Mouse (Mus musculus) forebrain, embryonic 14.5 days (tissue): ENCODE data around the gene Ppp1r37. TPM values are rescaled to one million over a fixed set of nuclear protein-coding genes. Genes with fewer than 3 reads are reported as not detected.

Experiments used
- ATAC-seq: fragments of 200-750 bp; cut with Nextera tagmentation; 2 replicates; pipeline ENCODE4 v1.8.0; 2017; ENCODE audit warnings: mild to moderate bottlenecking, moderate library complexity
- DNase-seq: peaks from one replicate; pipeline ENCODE4 v3.0.0-alpha.2; 2015; ENCODE audit warnings: low spot score
- H3K27ac ChIP-seq: fragments of 300-500 bp; sonication (generic); 2 replicates; pipeline ENCODE4 v1.5.1; 2014; ENCODE audit warnings: low read depth, mild to moderate bottlenecking, control low read depth, low read length, moderate library complexity
- H3K27me3 ChIP-seq: fragments of 300-500 bp; sonication (generic); replicated peaks from 2 replicates; pipeline ENCODE4 v1.6.1; 2014; ENCODE audit warnings: low read length, control low read depth, mixed read lengths; ENCODE audit not compliant: control insufficient read depth, insufficient read depth
- H3K36me3 ChIP-seq: fragments of 300-500 bp; sonication (generic); 2 replicates; pipeline ENCODE4 v1.6.1; 2014; ENCODE audit warnings: low read length, control low read depth; ENCODE audit not compliant: control insufficient read depth, insufficient read depth
- H3K4me1 ChIP-seq: fragments of 300-500 bp; sonication (generic); 2 replicates; pipeline ENCODE4 v1.6.1; 2014; ENCODE audit warnings: antibody characterized with exemption, low read length, control low read depth; ENCODE audit not compliant: control insufficient read depth, insufficient read depth
- H3K4me2 ChIP-seq: fragments of 300-500 bp; sonication (generic); 2 replicates; pipeline ENCODE4 v1.6.1; 2014; ENCODE audit warnings: mild to moderate bottlenecking, control low read depth, low read length
- H3K4me3 ChIP-seq: fragments of 300-500 bp; sonication (generic); 2 replicates; pipeline ENCODE4 v1.5.1; 2014; ENCODE audit warnings: low read depth, low read length, control low read depth
- H3K9ac ChIP-seq: fragments of 300-500 bp; sonication (generic); 2 replicates; pipeline ENCODE4 v1.6.1; 2014; ENCODE audit warnings: mild to moderate bottlenecking, low read length, control low read depth, moderate library complexity
- H3K9me3 ChIP-seq: fragments of 300-500 bp; sonication (generic); replicated peaks from 2 replicates; pipeline ENCODE4 v1.6.1; 2016; ENCODE audit warnings: low read length, control low read depth, mixed read lengths; ENCODE audit not compliant: control insufficient read depth
- WGBS: fragments of 180-500 bp; shearing (Covaris S2); extraction: QIAGEN DNeasy Blood & Tissue Kit; methylation state at CpG from one replicate; pipeline ENCODE4 v1.1.7; 2014; 5-methylcytosine and 5-hydroxymethylcytosine counted together
- polyA plus RNA-seq: library from polyadenylated mRNA; unstranded; fragments of >200 nt; fragmentation: Nextera tagmentation; extraction: Ambion mirVana; gene quantifications from 2 replicates; pipeline ENCODE4 v1.2.1, GENCODE M21; 2014

Ppp1r37 gene
- polyA plus RNA-seq, 1 experiment from 2014 or later = 12.6 TPM

GRCm38 (mm10) chr7:19503481-19504068 is 59.3 kb downstream of the Ppp1r37 start:
- WGBS = 41% methylated on average over 5 of the region's 5 CpGs
- H3K9me3 ChIP-seq = no peaks in the 10 kb centered on the region
- H3K4me3 ChIP-seq = no peak overlapping the region
- DNase-seq (peak; percentile 62), ATAC-seq (no peak)
- no peaks in the 10 kb centered on the region for H3K27me3 ChIP-seq
- no peaks in the 10 kb centered on the region for H3K36me3 ChIP-seq
- no peak overlapping the region for H3K27ac ChIP-seq
- H3K4me1 ChIP-seq = peaks cover 10% of the 10 kb centered on the region
- H3K9ac ChIP-seq = no peak overlapping the region
- H3K4me2 ChIP-seq = no peak overlapping the region

- no peaks in the 10 kb centered on the region for H3K36me3 ChIP-seq
- ATAC-seq (no peak), DNase-seq (no peak)
- H3K9ac ChIP-seq = no peak overlapping the region
- H3K4me1 ChIP-seq = 0 out of 2 replicates have a peak, but pooled peaks cover 4% of the 10 kb centered on the region
- H3K9me3 ChIP-seq = no peaks in the 10 kb centered on the region
- no peak overlapping the region for H3K4me3 ChIP-seq
- H3K27ac ChIP-seq = no peak overlapping the region
- 81% methylated on average over 4 of the region's 4 CpGs for WGBS
- H3K27me3 ChIP-seq = no peaks in the 10 kb centered on the region
- no peak overlapping the region for H3K4me2 ChIP-seq
Observed at GRCm38 (mm10) chr7:19501658-19502057, 61.2 kb downstream of the Ppp1r37 start.

GRCm38 (mm10) chr7:19500420-19501363 is 62.2 kb downstream of the Ppp1r37 start:
- H3K4me2 ChIP-seq = no peak overlapping the region
- no peak overlapping the region for H3K9ac ChIP-seq
- DNase-seq (no peak), ATAC-seq (no peak)
- H3K27me3 ChIP-seq = no peaks in the 10 kb centered on the region
- H3K4me3 ChIP-seq = no peak overlapping the region
- 74% methylated on average over 12 of the region's 12 CpGs for WGBS
- no peaks in the 10 kb centered on the region for H3K9me3 ChIP-seq
- H3K4me1 ChIP-seq = no peaks in the 10 kb centered on the region
- no peaks in the 10 kb centered on the region for H3K36me3 ChIP-seq
- H3K27ac ChIP-seq = no peak overlapping the region

- Histone ChIP-seq H3K36me3 (no peaks in the 10 kb centered on the region), H3K27ac (no peak overlapping the region), H3K27me3 (no peaks in the 10 kb centered on the region), H3K9me3 (no peaks in the 10 kb centered on the region), H3K4me1 (no peaks in the 10 kb centered on the region), H3K9ac (no peak overlapping the region), H3K4me3 (no peak overlapping the region), H3K4me2 (no peak overlapping the region)
- no peak for DNase-seq
- 88% methylated on average over 4 of the region's 4 CpGs for WGBS
- no peak for ATAC-seq
Observed at GRCm38 (mm10) chr7:19498326-19498725, 64.5 kb downstream of the Ppp1r37 start.

GRCm38 (mm10) chr7:19496214-19496555 is 66.7 kb downstream of the Ppp1r37 start:
- ATAC-seq (no peak), DNase-seq (no peak)
- Histone ChIP-seq H3K27me3 (peaks cover 12% of the 10 kb centered on the region), H3K27ac (no peak overlapping the region), H3K4me1 (no peaks in the 10 kb centered on the region), H3K4me3 (no peak overlapping the region), H3K36me3 (no peaks in the 10 kb centered on the region), H3K9me3 (no peaks in the 10 kb centered on the region), H3K9ac (no peak overlapping the region), H3K4me2 (no peak overlapping the region)
- 79% methylated on average over 5 of the region's 5 CpGs for WGBS

GRCm38 (mm10) chr7:19495521-19496213 is 67.2 kb downstream of the Ppp1r37 start:
- no peak overlapping the region for H3K4me2 ChIP-seq
- H3K27ac ChIP-seq = no peak overlapping the region
- H3K9ac ChIP-seq = no peak overlapping the region
- H3K27me3 ChIP-seq = peaks cover 17% of the 10 kb centered on the region
- ATAC-seq (no peak), DNase-seq (no peak)
- no peaks in the 10 kb centered on the region for H3K9me3 ChIP-seq
- no peak overlapping the region for H3K4me3 ChIP-seq
- 76% methylated on average over 20 of the region's 20 CpGs for WGBS
- no peaks in the 10 kb centered on the region for H3K36me3 ChIP-seq
- no peaks in the 10 kb centered on the region for H3K4me1 ChIP-seq

- WGBS = 85% methylated on average over 25 of the region's 25 CpGs
- no peak for ATAC-seq
- no peak for DNase-seq
Observed at GRCm38 (mm10) chr7:19494751-19495474, 68.0 kb downstream of the Ppp1r37 start.

GRCm38 (mm10) chr7:19491731-19492130 is 71.1 kb downstream of the Ppp1r37 start:
- Histone ChIP-seq H3K27ac (no peak overlapping the region), H3K9me3 (no peaks in the 10 kb centered on the region), H3K4me1 (no peaks in the 10 kb centered on the region), H3K9ac (peak overlapping the region; percentile 29; the same call in 1 of the 2 replicates), H3K36me3 (no peaks in the 10 kb centered on the region), H3K4me2 (peak overlapping the region; percentile 34), H3K27me3 (peaks cover 47% of the 10 kb centered on the region), H3K4me3 (no peak overlapping the region)
- DNase-seq (peak; percentile 29), ATAC-seq (no peak)
- WGBS = 2% methylated on average over 26 of the region's 26 CpGs

More at GRCm38 (mm10) chr7:19494751-19495474, 68.0 kb downstream of the Ppp1r37 start:
- Histone ChIP-seq H3K27me3 (peaks cover 24% of the 10 kb centered on the region), H3K27ac (no peak overlapping the region), H3K36me3 (no peaks in the 10 kb centered on the region), H3K4me1 (no peaks in the 10 kb centered on the region), H3K4me3 (no peak overlapping the region), H3K9ac (no peak overlapping the region), H3K4me2 (no peak overlapping the region), H3K9me3 (no peaks in the 10 kb centered on the region)
